ENCODE assay signal across 9 mouse cellular contexts in genomic region chr5:137630602-137631001, GRCm38 (mm10). TPM values are rescaled to one million over a fixed set of nuclear protein-coding genes. Genes with fewer than 3 reads are reported as not detected.
A peak's percentile ranks its signal among the peaks of the same experiment; 100 is the strongest.
DNase-seq lines count a peak whose midpoint lies in the region; ATAC-seq and TF ChIP-seq lines count a peak whose summit lies in the region.
"Had no signal": no experiment of that assay in that cellular context is flagged by ENCODE, and none has a peak within 500 bp of the region (broad histone marks: within the 10 kb centered on the region; RNA-seq: fewer than 3 reads in every experiment).

No protein-coding gene starts in this region.

- TF ChIP-seq POLR2A in cortical plate, adult 2 months (IDR thresholded peaks at IDR 0.05; ENCODE audit: extremely low read depth, insufficient read depth, low read length): no peak

- H3K36me3 ChIP-seq in limb, embryonic 10.5 days: peaks cover 41% of the 10 kb centered on the region
- H3K36me3 ChIP-seq in midbrain, embryonic 15.5 days (replicated peaks): peaks cover 14% of the 10 kb centered on the region; the same call in 1 of the 2 replicates

- TF ChIP-seq CTCF in gastrocnemius, adult 2 months (IDR thresholded peaks at IDR 0.05): no peak
- no peak for TF ChIP-seq CTCF in cortical plate, adult 2 months (IDR thresholded peaks at IDR 0.05; ENCODE audit: extremely low read depth, insufficient read depth, low read length)

- peak overlapping the region; percentile 95 for H3K27ac ChIP-seq in gastrocnemius, adult 2 months
- peak overlapping the region; percentile 11 for H3K27ac ChIP-seq in cortical plate, adult 2 months (ENCODE audit: insufficient read depth, low read length)
- H3K27ac ChIP-seq in limb, embryonic 10.5 days: peak overlapping the region; percentile 94
- H3K27ac ChIP-seq in midbrain, embryonic 15.5 days: peak overlapping the region; percentile 20; the same call in 1 of the 2 replicates

- peak overlapping the region; percentile 89 for H3K4me3 ChIP-seq in gastrocnemius, adult 2 months
- no peak overlapping the region; the same call in 1 of the 2 replicates for H3K4me3 ChIP-seq in cortical plate, adult 2 months (ENCODE audit: insufficient read depth, low read length)
- H3K4me3 ChIP-seq in limb, embryonic 10.5 days: peak overlapping the region; percentile 86
- no peak overlapping the region for H3K4me3 ChIP-seq in midbrain, embryonic 15.5 days

- no peaks in the 10 kb centered on the region for H3K9me3 ChIP-seq in limb, embryonic 10.5 days (replicated peaks)
- H3K9me3 ChIP-seq in midbrain, embryonic 15.5 days: no peaks in the 10 kb centered on the region

- DNase-seq in gastrocnemius, adult 2 months: no peak
- DNase-seq in gastrocnemius, postnatal 10 days: no peak
- DNase-seq in heart, postnatal 14 days: peak; percentile 44 to 48
- DNase-seq in limb, embryonic 10.5 days (ENCODE audit: low spot score): no peak
- no peak for DNase-seq in layer of hippocampus, adult 11-12 months (ENCODE audit: low spot score)
- no peak for DNase-seq in ovary, adult 18-20 months (ENCODE audit: low spot score)

- H3K4me1 ChIP-seq in cortical plate, adult 2 months (ENCODE audit: control insufficient read depth, insufficient read depth, low read length): no peaks in the 10 kb centered on the region
- peaks cover 51% of the 10 kb centered on the region for H3K4me1 ChIP-seq in limb, embryonic 10.5 days
- H3K4me1 ChIP-seq in midbrain, embryonic 15.5 days: peaks cover 43% of the 10 kb centered on the region

- no peaks in the 10 kb centered on the region for H3K27me3 ChIP-seq in limb, embryonic 10.5 days (ENCODE audit: low read depth, poor library complexity, severe bottlenecking)
- no peaks in the 10 kb centered on the region for H3K27me3 ChIP-seq in midbrain, embryonic 15.5 days (replicated peaks)
- H3K27me3 ChIP-seq: Patski had no signal

- ATAC-seq in midbrain, embryonic 15.5 days (replicated peaks): no peak
- ATAC-seq: Patski had no signal

- intact Hi-C loops in gastrocnemius, adult 2 months (cut with DNase I): no loop called here
- intact Hi-C loops in heart, postnatal 14 days (cut with DNase I): loop anchor here (5.0 kb wide), 2 partner anchors 98 to 113 kb away; partner anchors contain the start of genes Epo, Gigyf1 and Gnb2

- peak overlapping the region; percentile 90; the same call in 1 of the 2 replicates for H3K9ac ChIP-seq in midbrain, embryonic 15.5 days

- WGBS in limb, embryonic 10.5 days: 40% methylated on average over 3 of the region's 3 CpGs
- WGBS in midbrain, embryonic 15.5 days: 38% methylated on average over 3 of the region's 3 CpGs

- H3K4me2 ChIP-seq in midbrain, embryonic 15.5 days: peak overlapping the region; percentile 94

RNA-seq across cellular contexts. Expression of gene Gm20605, which starts 1.6 kb away (rescaled TPM):
- 1 to 10 TPM; 2.9 to 3.3 TPM for total RNA-seq in gastrocnemius, adult 2 months (2021)
- 1 to 10 TPM; 4.1 to 7.7 TPM for total RNA-seq in gastrocnemius, postnatal 10 days (2021)
- 11.0 and 12.6 TPM in 2 replicates for polyA plus RNA-seq in cortical plate, adult 2 months (2012; rRNA removed)
- total RNA-seq in heart, postnatal 14 days (2021): 1 to 10 TPM; 6.6 to 8.5 TPM
- polyA plus RNA-seq in limb, embryonic 10.5 days (2016; fragmentation: Nextera tagmentation; extraction: Ambion mirVana): 12.6 and 14.8 TPM in 2 replicates
- 11.3 and 11.8 TPM in 2 replicates for polyA plus RNA-seq in midbrain, embryonic 15.5 days (2015; fragmentation: Nextera tagmentation; extraction: Ambion mirVana)

RNA-seq across cellular contexts. Expression of gene Lrch4, which starts 1.7 kb away (rescaled TPM):
- 10 to 100 TPM; 15.6 to 17.1 TPM for total RNA-seq in gastrocnemius, adult 2 months (2021)
- 10 to 100 TPM; 15.9 to 17.7 TPM for total RNA-seq in gastrocnemius, postnatal 10 days (2021)
- 11.5 and 15.0 TPM in 2 replicates for polyA plus RNA-seq in cortical plate, adult 2 months (2012; rRNA removed)
- 10 to 100 TPM; 22.6 to 23.0 TPM for total RNA-seq in heart, postnatal 14 days (2021)
- polyA plus RNA-seq in limb, embryonic 10.5 days (2016; fragmentation: Nextera tagmentation; extraction: Ambion mirVana): 25.9 and 32.2 TPM in 2 replicates
- 18.8 and 19.1 TPM in 2 replicates for polyA plus RNA-seq in midbrain, embryonic 15.5 days (2015; fragmentation: Nextera tagmentation; extraction: Ambion mirVana)

RNA-seq across cellular contexts. Expression of gene Fbxo24, which starts 1.8 kb away (rescaled TPM):
- total RNA-seq in gastrocnemius, adult 2 months (2021): under 1 TPM; 0.15 to 0.28 TPM
- under 1 TPM; 0.33 to 0.70 TPM for total RNA-seq in gastrocnemius, postnatal 10 days (2021)
- polyA plus RNA-seq in cortical plate, adult 2 months (2012; rRNA removed): 0.23 and 0.29 TPM in 2 replicates
- under 1 TPM; 0.27 to 0.43 TPM for total RNA-seq in heart, postnatal 14 days (2021)
- polyA plus RNA-seq in limb, embryonic 10.5 days (2016; fragmentation: Nextera tagmentation; extraction: Ambion mirVana): 0.11 and 0.60 TPM in 2 replicates
- 0.13 and 0.17 TPM in 2 replicates for polyA plus RNA-seq in midbrain, embryonic 15.5 days (2015; fragmentation: Nextera tagmentation; extraction: Ambion mirVana)

RNA-seq across cellular contexts. Expression of gene Sap25, which starts 10.5 kb away (rescaled TPM):
- 1 to 10 TPM; 1.6 to 4.2 TPM for total RNA-seq in gastrocnemius, adult 2 months (2021)
- 1 to 10 TPM; 2.1 to 4.0 TPM for total RNA-seq in gastrocnemius, postnatal 10 days (2021)
- 24.6 and 26.0 TPM in 2 replicates for polyA plus RNA-seq in cortical plate, adult 2 months (2012; rRNA removed)
- total RNA-seq in heart, postnatal 14 days (2021): 1 to 10 TPM; 4.2 to 4.4 TPM
- polyA plus RNA-seq in limb, embryonic 10.5 days (2016; fragmentation: Nextera tagmentation; extraction: Ambion mirVana): 8.0 and 9.7 TPM in 2 replicates
- polyA plus RNA-seq in midbrain, embryonic 15.5 days (2015; fragmentation: Nextera tagmentation; extraction: Ambion mirVana): 4.8 and 6.8 TPM in 2 replicates

RNA-seq across cellular contexts. Expression of gene Irs3, which starts 14.9 kb away (rescaled TPM):
- total RNA-seq in gastrocnemius, adult 2 months (2021): under 1 TPM; 0.26 to 0.78 TPM
- under 1 TPM; 0.42 to 0.61 TPM for total RNA-seq in gastrocnemius, postnatal 10 days (2021)
- 0.09 and 0.25 TPM in 2 replicates for polyA plus RNA-seq in cortical plate, adult 2 months (2012; rRNA removed)
- under 1 TPM; 0.15 to 0.57 TPM for total RNA-seq in heart, postnatal 14 days (2021)
- polyA plus RNA-seq in limb, embryonic 10.5 days (2016; fragmentation: Nextera tagmentation; extraction: Ambion mirVana): 0.23 and 0.48 TPM in 2 replicates
- 0.09 and 0.17 TPM in 2 replicates for polyA plus RNA-seq in midbrain, embryonic 15.5 days (2015; fragmentation: Nextera tagmentation; extraction: Ambion mirVana)

Comparison
In these comparisons a context has a peak if more than half of its experiments do, and no peak if none do; other contexts are left out.
1. DNase-seq: peak in heart, postnatal 14 days (2 of 2); none in gastrocnemius, adult 2 months (single experiment), gastrocnemius, postnatal 10 days (single experiment), limb, embryonic 10.5 days (single experiment), layer of hippocampus, adult 11-12 months (single experiment) and ovary, adult 18-20 months (single experiment).
2. H3K27ac ChIP-seq: peak in every context shown above with its lines; median percentile 95 in gastrocnemius, adult 2 months; 94 in limb, embryonic 10.5 days; 20 in midbrain, embryonic 15.5 days; 11 in cortical plate, adult 2 months.
3. H3K4me3 ChIP-seq: peak in gastrocnemius, adult 2 months (single experiment) and limb, embryonic 10.5 days (single experiment); none in cortical plate, adult 2 months (single experiment) and midbrain, embryonic 15.5 days (single experiment).